Mouse (Mus musculus) B cell, adult 67 days (primary cell): ENCODE measurements around the gene Aym1. TPM values are rescaled to one million over a fixed set of nuclear protein-coding genes. Genes with fewer than 3 reads are reported as not detected.

Experiments used
- total RNA-seq, 2 experiments: library from RNA; stranded (reverse); gene quantifications; 4 replicates each; pipeline ENCODE4 v1.2.4; 2023

The Aym1 gene
- total RNA-seq = not detected

GRCm38 (mm10) chr5:113357186-113357585 is at the start of gene Aym1:
Gene Aym1, plus strand, starts transcription at chr5:113357294.

GRCm38 (mm10) chr5:113310377-113311003 is 46.6 kb upstream of the Aym1 start, which contains the start of gene Sgsm1:
Gene Sgsm1, minus strand, starts transcription at chr5:113310786.

Other genes starting within 250 kb of the Aym1 start
- under 1 TPM; 0.67 to 0.77 TPM for gene 2900026A02Rik, start 136.1 kb upstream of the Aym1 start, total RNA-seq
- gene Tmem211, start 130.4 kb upstream of the Aym1 start, total RNA-seq = not detected
- not detected for gene Sgsm1, start 46.5 kb upstream of the Aym1 start, total RNA-seq
- under 1 TPM; 0.21 to 0.38 TPM for gene Wscd2, start 133.0 kb downstream of the Aym1 start, total RNA-seq